Mouse (Mus musculus) heart, embryonic 12.5 days (tissue): Measurements from ENCODE around the gene Zbtb25. TPM values are rescaled to one million over a fixed set of nuclear protein-coding genes. Genes with fewer than 3 reads are reported as not detected.

ENCODE experiments used
- ATAC-seq: fragments of 200-750 bp; cut with Nextera tagmentation; 2 replicates; pipeline ENCODE4 v1.8.0; 2017; ENCODE audit warnings: moderate TSS enrichment, moderate library complexity; ENCODE audit not compliant: insufficient number of reproducible peaks, low FRiP score
- H3K27ac ChIP-seq: fragments of 300-500 bp; sonication (generic); 2 replicates; pipeline ENCODE4 v1.5.1; 2016; ENCODE audit warnings: mild to moderate bottlenecking, moderate library complexity; ENCODE audit not compliant: poor library complexity, severe bottlenecking
- H3K27me3 ChIP-seq: fragments of 300-500 bp; sonication (generic); replicated peaks from 2 replicates; pipeline ENCODE4 v1.6.1; 2016; ENCODE audit warnings: mild to moderate bottlenecking, moderate library complexity
- H3K36me3 ChIP-seq: fragments of 300-500 bp; sonication (generic); 2 replicates; pipeline ENCODE4 v1.6.1; 2016; ENCODE audit warnings: mild to moderate bottlenecking, moderate library complexity
- H3K4me1 ChIP-seq: fragments of 300-500 bp; sonication (generic); replicated peaks from 2 replicates; pipeline ENCODE4 v1.6.1; 2016; ENCODE audit warnings: mild to moderate bottlenecking
- H3K4me2 ChIP-seq: fragments of 300-500 bp; sonication (generic); 2 replicates; pipeline ENCODE4 v1.6.1; 2016; ENCODE audit warnings: mild to moderate bottlenecking, moderate library complexity
- H3K4me3 ChIP-seq: fragments of 300-500 bp; sonication (generic); 2 replicates; pipeline ENCODE4 v1.5.1; 2016; ENCODE audit warnings: mild to moderate bottlenecking
- H3K9ac ChIP-seq: fragments of 300-500 bp; sonication (generic); 2 replicates; pipeline ENCODE4 v1.6.1; 2016; ENCODE audit warnings: mild to moderate bottlenecking, moderate library complexity
- H3K9me3 ChIP-seq: fragments of 300-500 bp; sonication (generic); replicated peaks from 2 replicates; pipeline ENCODE4 v1.6.1; 2016; ENCODE audit warnings: mild to moderate bottlenecking, moderate library complexity
- WGBS: fragments of 180-500 bp; shearing (Covaris S2); methylation state at CpG from one replicate; pipeline ENCODE4 v1.1.7; 2016; 5-methylcytosine and 5-hydroxymethylcytosine counted together
- polyA plus RNA-seq: library from polyadenylated mRNA; unstranded; fragments of >200 nt; fragmentation: Nextera tagmentation; extraction: Ambion mirVana; gene quantifications from 2 replicates; pipeline ENCODE4 v1.2.1, GENCODE M21; 2016

The Zbtb25 gene
- polyA plus RNA-seq, 1 experiment from 2014 or later = 13.0 TPM

DNA sequence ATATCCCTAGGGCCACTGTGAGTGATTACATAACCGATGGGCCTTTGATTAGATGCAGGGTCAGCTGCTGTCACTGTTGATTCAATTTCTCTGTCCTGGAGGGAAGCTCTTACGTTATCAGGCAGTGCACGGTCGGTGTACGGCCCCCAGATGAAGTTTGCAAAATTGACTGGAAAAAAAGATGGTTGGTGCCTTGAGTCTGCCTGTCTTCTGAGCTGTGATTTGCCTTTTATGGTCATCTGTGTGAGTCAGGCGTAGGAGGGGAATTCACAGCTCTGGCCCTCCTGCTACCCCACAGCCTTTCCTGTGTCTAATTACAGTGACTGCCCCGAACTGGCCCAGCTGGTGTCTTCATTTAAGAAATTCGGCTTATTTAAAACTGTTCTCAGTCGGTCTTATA, 61.4 kb downstream of the Zbtb25 start:
- H3K36me3 ChIP-seq = peaks cover 26% of the 10 kb centered on the region
- no peaks in the 10 kb centered on the region for H3K9me3 ChIP-seq
- peaks cover 51% of the 10 kb centered on the region for H3K4me1 ChIP-seq
- 0 out of 2 replicates have a peak, but pooled peaks have one; percentile 49 for ATAC-seq
- 19% methylated on average over 9 of the region's 9 CpGs for WGBS
- no peak overlapping the region for H3K9ac ChIP-seq
- peak overlapping the region; percentile 79 for H3K27ac ChIP-seq
- H3K4me3 ChIP-seq = no peak overlapping the region
- no peak overlapping the region for H3K4me2 ChIP-seq
- no peaks in the 10 kb centered on the region for H3K27me3 ChIP-seq

DNA sequence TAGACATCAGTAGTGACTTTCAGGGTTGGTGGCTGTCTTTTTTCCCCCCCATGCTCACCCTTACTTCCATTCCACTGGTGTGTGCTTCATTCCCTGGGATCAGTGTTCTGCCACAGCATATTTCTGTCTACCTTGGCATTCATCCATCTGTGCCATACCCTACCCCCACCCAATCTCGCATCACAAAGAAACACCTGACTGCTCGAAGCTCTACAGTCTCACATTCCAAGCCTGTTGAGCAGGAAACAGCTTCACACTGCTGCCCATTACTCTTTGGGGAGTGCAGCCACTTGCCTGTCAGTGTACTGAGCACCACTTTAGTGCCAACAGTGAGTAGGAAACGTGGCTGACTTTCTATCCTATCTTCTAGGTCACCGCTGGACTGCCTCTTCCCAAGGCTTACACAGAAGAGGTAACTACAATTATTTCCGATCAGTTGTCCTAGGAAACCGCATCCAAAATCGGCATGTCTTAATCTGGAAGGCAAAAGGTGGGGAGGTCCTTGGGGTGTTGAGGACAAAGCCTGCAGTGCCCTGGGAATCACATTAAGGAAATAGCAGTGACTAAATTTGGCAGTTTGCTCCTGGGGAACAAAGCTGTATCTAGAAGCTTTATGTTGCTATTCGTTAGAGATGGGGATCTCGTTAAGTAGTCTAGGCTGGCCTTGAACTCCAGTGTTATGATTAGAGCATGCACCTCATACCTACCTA, 62.4 kb downstream of the Zbtb25 start:
- WGBS = 71% methylated on average over 9 of the region's 9 CpGs
- Histone ChIP-seq H3K9ac (no peak overlapping the region), H3K27me3 (no peaks in the 10 kb centered on the region), H3K9me3 (no peaks in the 10 kb centered on the region), H3K4me3 (no peak overlapping the region), H3K27ac (peak overlapping the region; percentile 79), H3K36me3 (peaks cover 30% of the 10 kb centered on the region), H3K4me2 (no peak overlapping the region), H3K4me1 (peaks cover 49% of the 10 kb centered on the region)
- no peak for ATAC-seq

DNA sequence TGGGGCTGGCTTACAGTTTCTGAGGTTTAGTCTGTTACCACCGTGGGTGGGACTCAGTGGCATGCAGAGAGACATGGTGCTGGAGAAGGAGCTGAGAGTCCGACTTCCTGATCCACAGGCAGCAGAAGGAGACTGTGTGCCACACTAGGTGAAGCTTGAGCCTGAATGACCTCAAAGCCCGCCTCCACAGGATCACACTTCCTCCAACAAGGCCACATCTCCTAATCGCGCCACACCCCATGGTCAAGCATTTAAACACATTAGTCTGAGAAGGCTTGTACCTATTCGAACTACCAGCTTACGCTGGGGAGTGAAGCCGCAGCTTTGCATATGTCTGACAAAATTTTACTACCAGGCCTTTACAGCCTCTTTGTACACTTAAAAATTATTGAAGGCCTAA, 64.3 kb downstream of the Zbtb25 start:
- no peak for ATAC-seq
- 90% methylated on average over 8 of the region's 8 CpGs for WGBS
- Histone ChIP-seq H3K9ac (no peak overlapping the region), H3K36me3 (peaks cover 46% of the 10 kb centered on the region), H3K4me1 (peaks cover 30% of the 10 kb centered on the region), H3K4me3 (no peak overlapping the region), H3K27ac (no peak overlapping the region), H3K27me3 (no peaks in the 10 kb centered on the region), H3K4me2 (no peak overlapping the region), H3K9me3 (no peaks in the 10 kb centered on the region)

DNA sequence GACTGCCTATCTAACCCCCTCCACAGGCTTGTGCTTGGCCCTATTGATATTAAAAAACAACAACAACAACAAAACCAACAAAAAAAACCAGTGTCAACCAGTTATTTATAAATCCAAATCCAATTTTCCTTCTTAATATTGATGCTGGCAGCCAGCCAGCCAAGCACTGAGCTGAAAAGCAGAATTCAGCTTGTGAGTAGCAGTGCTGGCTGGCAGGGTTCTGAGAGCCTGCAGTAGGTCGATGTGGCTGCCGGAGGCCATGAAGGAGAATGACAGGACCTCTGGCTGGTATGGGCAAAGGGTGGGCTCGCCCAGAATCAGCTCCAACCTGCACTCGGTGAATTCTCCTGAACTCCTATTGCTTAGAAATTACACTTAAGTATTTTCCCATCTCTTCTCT, 65.2 kb downstream of the Zbtb25 start:
- H3K36me3 ChIP-seq = peaks cover 49% of the 10 kb centered on the region
- 67% methylated on average over 4 of the region's 4 CpGs for WGBS
- no peaks in the 10 kb centered on the region for H3K9me3 ChIP-seq
- H3K9ac ChIP-seq = no peak overlapping the region
- no peak overlapping the region for H3K27ac ChIP-seq
- H3K4me3 ChIP-seq = no peak overlapping the region
- no peak overlapping the region for H3K4me2 ChIP-seq
- no peak for ATAC-seq
- H3K27me3 ChIP-seq = no peaks in the 10 kb centered on the region
- peaks cover 29% of the 10 kb centered on the region for H3K4me1 ChIP-seq

DNA sequence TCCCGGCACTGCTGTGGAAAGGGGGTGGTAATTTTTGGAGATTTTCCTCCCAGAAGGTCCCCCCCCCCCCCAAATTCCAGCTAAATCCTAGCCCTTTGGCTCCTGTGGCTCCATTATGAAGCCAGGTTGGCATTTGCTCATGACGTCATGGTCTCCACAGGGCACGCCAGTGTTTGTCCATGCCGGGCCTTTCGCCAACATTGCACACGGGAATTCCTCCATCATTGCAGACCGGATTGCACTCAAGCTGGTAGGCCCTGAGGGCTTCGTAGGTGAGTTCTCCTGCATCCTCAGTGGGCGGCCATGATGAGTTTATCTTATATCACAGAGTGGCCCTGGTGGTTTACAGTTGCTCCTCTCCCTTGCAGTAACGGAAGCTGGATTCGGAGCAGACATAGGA, 65.9 kb downstream of the Zbtb25 start:
- ATAC-seq = no peak; the same call in 1 of the 2 replicates
- peaks cover 33% of the 10 kb centered on the region for H3K4me1 ChIP-seq
- peaks cover 56% of the 10 kb centered on the region for H3K36me3 ChIP-seq
- H3K9me3 ChIP-seq = no peaks in the 10 kb centered on the region
- H3K9ac ChIP-seq = no peak overlapping the region
- no peak overlapping the region for H3K4me2 ChIP-seq
- H3K27ac ChIP-seq = no peak overlapping the region
- 92% methylated on average over 11 of the region's 11 CpGs for WGBS
- H3K27me3 ChIP-seq = no peaks in the 10 kb centered on the region
- no peak overlapping the region for H3K4me3 ChIP-seq

DNA sequence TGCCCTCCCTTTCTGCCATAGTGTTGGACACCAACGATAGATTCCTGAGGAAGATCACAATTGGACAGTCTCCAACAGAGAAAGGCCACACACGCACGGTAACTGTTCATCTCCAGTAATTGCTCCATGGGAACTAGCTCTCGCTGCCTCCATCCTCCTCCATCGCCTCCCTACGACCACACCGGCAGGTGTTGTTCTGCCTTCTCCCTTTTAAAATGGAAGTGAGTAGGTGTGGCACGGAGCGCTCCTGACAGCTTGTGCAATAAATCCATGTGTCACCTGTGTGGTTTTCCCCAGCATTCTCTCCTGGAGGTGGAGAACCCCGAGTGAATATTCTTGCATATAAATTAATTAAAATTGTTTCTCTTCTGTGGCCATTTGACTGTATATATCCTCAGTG, 69.0 kb downstream of the Zbtb25 start:
- Histone ChIP-seq H3K4me1 (peaks cover 10% of the 10 kb centered on the region), H3K27me3 (no peaks in the 10 kb centered on the region), H3K4me3 (no peak overlapping the region), H3K36me3 (peaks cover 74% of the 10 kb centered on the region), H3K27ac (no peak overlapping the region), H3K9ac (no peak overlapping the region), H3K4me2 (no peak overlapping the region), H3K9me3 (no peaks in the 10 kb centered on the region)
- 90% methylated on average over 10 of the region's 10 CpGs for WGBS
- no peak for ATAC-seq

DNA sequence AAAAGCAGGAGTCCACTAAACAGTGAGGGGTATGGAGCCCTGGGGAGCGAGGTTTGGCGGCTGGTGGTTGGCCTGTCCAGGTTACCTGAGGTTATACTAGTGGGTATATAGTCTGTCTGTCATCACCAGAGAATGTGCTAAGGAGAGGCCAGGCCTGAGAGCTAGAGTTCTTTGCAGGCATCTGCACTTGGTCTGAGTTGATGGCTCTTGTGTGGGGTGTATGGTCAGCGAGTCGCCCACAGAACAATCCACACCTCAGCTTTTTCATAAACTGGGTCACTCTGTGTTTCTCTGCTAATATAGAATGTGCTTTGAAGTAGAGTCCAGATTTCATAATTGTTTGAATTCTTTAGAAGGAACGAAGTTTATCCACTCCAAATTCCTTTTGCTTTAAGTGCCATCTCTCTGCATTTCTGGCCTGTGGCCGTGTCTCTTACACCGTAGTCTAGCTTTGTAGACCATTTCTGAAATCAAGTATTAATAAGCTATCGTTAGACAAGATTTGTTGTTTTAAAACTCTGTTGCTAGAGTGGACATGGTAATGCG, 70.0 kb downstream of the Zbtb25 start:
- Histone ChIP-seq H3K9ac (no peak overlapping the region), H3K27ac (no peak overlapping the region), H3K9me3 (no peaks in the 10 kb centered on the region), H3K27me3 (no peaks in the 10 kb centered on the region), H3K4me1 (peaks cover 10% of the 10 kb centered on the region), H3K4me3 (no peak overlapping the region), H3K36me3 (peaks cover 78% of the 10 kb centered on the region), H3K4me2 (no peak overlapping the region)
- 77% methylated on average over 9 of the region's 9 CpGs for WGBS
- ATAC-seq = no peak

DNA sequence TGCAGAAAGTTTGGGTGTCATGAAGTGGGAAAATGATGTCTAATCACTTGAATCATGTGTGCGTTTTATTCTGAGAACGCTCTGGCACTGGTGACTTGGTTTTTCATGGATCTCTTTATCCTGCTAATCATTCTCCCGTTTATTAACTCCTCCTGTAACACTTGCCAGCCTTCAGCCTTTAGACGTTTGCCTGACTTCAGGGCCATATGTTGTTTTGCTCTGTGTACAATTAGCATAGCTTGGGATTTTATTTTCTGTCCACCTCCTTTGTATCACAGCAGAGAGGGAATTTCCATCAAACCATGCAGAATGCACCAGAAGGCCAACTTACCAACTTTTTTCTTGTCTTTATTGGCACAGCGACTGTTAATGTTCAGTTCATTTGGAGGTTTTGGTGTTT, 71.6 kb downstream of the Zbtb25 start:
- ATAC-seq = no peak
- H3K4me2 ChIP-seq = no peak overlapping the region
- H3K9ac ChIP-seq = no peak overlapping the region
- H3K4me1 ChIP-seq = peaks cover 10% of the 10 kb centered on the region
- 86% methylated on average over 5 of the region's 5 CpGs for WGBS
- H3K4me3 ChIP-seq = no peak overlapping the region
- H3K27me3 ChIP-seq = no peaks in the 10 kb centered on the region
- H3K9me3 ChIP-seq = no peaks in the 10 kb centered on the region
- no peak overlapping the region for H3K27ac ChIP-seq
- H3K36me3 ChIP-seq = peaks cover 75% of the 10 kb centered on the region

Other genes with a start within 250 kb of the Zbtb25 start
- gene Esr2, start 192.3 kb downstream of the Zbtb25 start, polyA plus RNA-seq = 0.36 and 0.46 TPM in 2 replicates
- 0.15 and 0.23 TPM in 2 replicates for gene Tex21, start 122.9 kb downstream of the Zbtb25 start, polyA plus RNA-seq
- gene Mthfd1, start 114.3 kb downstream of the Zbtb25 start, polyA plus RNA-seq = 48.0 and 48.6 TPM in 2 replicates
- 8.5 and 9.1 TPM in 2 replicates for gene Akap5, start 44.7 kb downstream of the Zbtb25 start, polyA plus RNA-seq
- 9.9 and 10.4 TPM in 2 replicates for gene Zbtb1, start 664 bp upstream of the Zbtb25 start, polyA plus RNA-seq
- 23.2 and 23.9 TPM in 2 replicates for gene Hspa2, start 34.6 kb upstream of the Zbtb25 start, polyA plus RNA-seq
- 2.8 and 3.8 TPM in 2 replicates for gene Ppp1r36, start 47.9 kb upstream of the Zbtb25 start, polyA plus RNA-seq
- 8.2 and 10.3 TPM in 2 replicates for gene Plekhg3, start 161.3 kb upstream of the Zbtb25 start, polyA plus RNA-seq